Mouse (Mus musculus): ENCODE data around the gene Atg101.

Gene Atg101

GRCm38 (mm10) chr15:101327282-101327681 lies 43.2 kb downstream of the Atg101 start:
- in situ Hi-C loops (cut with MboI; ENCODE audit: unreplicated experiment in 2 of 2), result loop anchor here (5.0 to 25.0 kb wide), 3 partner anchors 735 to 1435 kb away; no protein-coding TSS in a partner anchor

- in situ Hi-C loops (cut with MboI; ENCODE audit: unreplicated experiment in 2 of 2), result loop anchor here (5.0 to 25.0 kb wide), 3 partner anchors 733 to 1433 kb away; no protein-coding TSS in a partner anchor
These were observed 44.9 kb downstream of the Atg101 start for GRCm38 (mm10) chr15:101328876-101329563.

GRCm38 (mm10) chr15:101329564-101329892 lies 45.5 kb downstream of the Atg101 start:
- in situ Hi-C loops (cut with MboI; ENCODE audit: unreplicated experiment in 2 of 2), result loop anchor here (5.0 to 25.0 kb wide), 3 partner anchors 733 to 1433 kb away; no protein-coding TSS in a partner anchor

GRCm38 (mm10) chr15:101331090-101331489 lies 47.0 kb downstream of the Atg101 start:
- in situ Hi-C loops (cut with MboI; ENCODE audit: unreplicated experiment in 2 of 2), result loop anchor here (5.0 to 25.0 kb wide), 2 partner anchors 651 to 1431 kb away; no protein-coding TSS in a partner anchor

GRCm38 (mm10) chr15:101332370-101332769 lies 48.3 kb downstream of the Atg101 start:
- in situ Hi-C loops (cut with MboI; ENCODE audit: unreplicated experiment in 2 of 2), result loop anchor here (5.0 to 25.0 kb wide), 2 partner anchors 650 to 1430 kb away; no protein-coding TSS in a partner anchor

GRCm38 (mm10) chr15:101333165-101333564 lies 49.1 kb downstream of the Atg101 start:
- in situ Hi-C loops (cut with MboI; ENCODE audit: unreplicated experiment in 2 of 2), result loop anchor here (5.0 to 25.0 kb wide), 2 partner anchors 649 to 1429 kb away; no protein-coding TSS in a partner anchor

GRCm38 (mm10) chr15:101333648-101334047 lies 49.6 kb downstream of the Atg101 start:
- in situ Hi-C loops (cut with MboI; ENCODE audit: unreplicated experiment in 2 of 2), result loop anchor here (5.0 to 25.0 kb wide), 2 partner anchors 649 to 1429 kb away; no protein-coding TSS in a partner anchor

GRCm38 (mm10) chr15:101336474-101337174 lies 52.6 kb downstream of the Atg101 start:
- in situ Hi-C loops (cut with MboI; ENCODE audit: unreplicated experiment in 2 of 2), result loop anchor here (5.0 to 25.0 kb wide), 2 partner anchors 436 to 1426 kb away; no protein-coding TSS in a partner anchor

- in situ Hi-C loops (cut with MboI; ENCODE audit: unreplicated experiment in 2 of 2), result loop anchor here (5.0 to 25.0 kb wide), 2 partner anchors 434 to 1424 kb away; no protein-coding TSS in a partner anchor
These were observed 54.3 kb downstream of the Atg101 start for GRCm38 (mm10) chr15:101338359-101338758.

- in situ Hi-C loops (cut with MboI; ENCODE audit: unreplicated experiment in 2 of 2), result loop anchor here (5.0 to 25.0 kb wide), 2 partner anchors 433 to 1423 kb away; no protein-coding TSS in a partner anchor
These were observed 55.5 kb downstream of the Atg101 start for GRCm38 (mm10) chr15:101339537-101339936.

Measured in v-Abl transformed pro-B cells (cell line).